Mouse (Mus musculus): ENCODE results near the gene Irs2.

- no peak for TF ChIP-seq CTCF (IDR thresholded peaks at IDR 0.05; ENCODE audit: extremely low read depth, insufficient read length, insufficient replicate concordance, low read depth, low read length)
- no peak for TF ChIP-seq POLR2A (IDR thresholded peaks at IDR 0.05; ENCODE audit: low read depth, low read length)
Measured at GRCm38 (mm10) chr8:11038788-11039187, 30.5 kb upstream of the Irs2 start.

All from small intestine, adult 2 months (tissue).